Mouse (Mus musculus): Measurements from ENCODE around the gene Bmpr1b.
A peak's percentile ranks its signal among the peaks of the same experiment; 100 is the strongest.

Bmpr1b gene

DNA sequence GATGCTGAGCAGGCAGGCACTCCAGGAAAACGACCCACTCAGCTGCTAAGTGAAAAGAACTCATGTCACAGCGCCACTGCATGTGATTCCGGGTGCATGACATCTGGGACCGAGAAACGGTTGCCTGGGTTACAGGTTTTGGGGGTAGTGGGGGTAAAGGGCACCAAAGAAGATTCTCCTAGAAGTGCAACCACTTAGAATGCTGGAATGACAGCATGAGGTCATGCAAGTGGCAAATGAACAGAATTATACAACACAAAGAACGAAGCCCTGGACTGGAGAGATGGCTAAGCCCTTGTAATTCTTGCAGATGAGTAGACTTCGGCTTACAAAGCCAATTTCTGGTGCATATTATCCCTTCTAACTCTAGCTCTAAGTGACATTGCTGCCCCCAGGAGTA, 184.7 kb downstream of the Bmpr1b start:
- no peak for DNase-seq

DNA sequence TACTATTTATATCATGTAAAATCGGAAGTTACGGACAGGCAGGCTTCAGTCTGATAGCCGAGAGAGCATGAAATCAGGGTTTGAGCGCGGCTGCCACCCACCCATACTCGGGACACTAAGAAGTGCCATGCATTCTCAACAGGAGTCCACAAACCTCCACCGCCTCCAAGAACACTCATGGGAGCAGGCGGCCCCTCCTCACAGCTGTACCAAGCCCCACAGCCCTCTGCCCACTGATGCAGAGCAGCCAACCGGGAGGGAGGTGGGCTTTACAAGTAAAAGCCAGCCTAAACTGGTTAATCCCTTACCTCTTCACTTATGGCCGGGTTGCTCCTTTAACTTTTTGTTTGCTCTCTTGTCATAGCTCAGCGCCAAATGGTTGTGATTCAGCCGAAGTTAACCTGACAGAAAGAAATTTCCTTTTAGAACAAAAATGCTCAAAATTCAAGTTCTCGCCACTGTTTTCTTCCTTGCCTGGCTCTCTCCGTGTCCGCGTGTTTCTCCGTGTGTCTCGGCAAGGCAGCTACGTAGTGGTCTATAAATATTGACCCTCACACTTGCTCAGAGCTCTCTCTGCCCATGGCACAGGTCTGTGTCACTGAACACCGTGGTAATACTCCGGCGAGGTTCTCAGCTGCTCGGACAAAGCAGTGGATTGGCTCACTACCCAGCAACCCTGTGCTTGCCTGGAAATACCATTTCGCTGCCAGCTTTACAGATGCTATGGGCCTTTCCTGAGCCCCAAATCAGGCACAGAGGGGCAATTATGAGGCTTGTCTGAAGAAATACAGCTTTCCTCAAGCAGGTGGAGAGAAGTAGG, 187.4 kb downstream of the Bmpr1b start:
- no peak for DNase-seq

DNA sequence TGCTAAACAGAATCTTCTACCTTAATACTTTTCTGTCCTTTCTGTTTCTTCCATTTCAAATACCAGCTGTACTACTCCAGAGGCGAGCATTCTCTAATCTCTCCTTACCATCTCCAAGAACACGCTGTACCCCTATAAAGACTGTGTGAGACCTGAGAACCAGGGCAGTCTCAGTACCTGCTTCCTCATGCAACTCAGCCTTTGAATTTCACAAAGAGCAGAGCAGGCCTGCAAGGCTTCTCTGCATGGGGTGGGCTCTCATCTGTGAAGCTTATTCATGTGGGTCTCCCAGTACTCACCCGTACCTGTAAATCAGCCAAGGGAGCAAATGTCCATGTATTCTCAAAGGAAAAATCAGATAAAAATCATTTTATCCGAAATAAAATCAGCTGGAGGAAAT, 203.0 kb downstream of the Bmpr1b start:
- DNase-seq, result no peak

DNA sequence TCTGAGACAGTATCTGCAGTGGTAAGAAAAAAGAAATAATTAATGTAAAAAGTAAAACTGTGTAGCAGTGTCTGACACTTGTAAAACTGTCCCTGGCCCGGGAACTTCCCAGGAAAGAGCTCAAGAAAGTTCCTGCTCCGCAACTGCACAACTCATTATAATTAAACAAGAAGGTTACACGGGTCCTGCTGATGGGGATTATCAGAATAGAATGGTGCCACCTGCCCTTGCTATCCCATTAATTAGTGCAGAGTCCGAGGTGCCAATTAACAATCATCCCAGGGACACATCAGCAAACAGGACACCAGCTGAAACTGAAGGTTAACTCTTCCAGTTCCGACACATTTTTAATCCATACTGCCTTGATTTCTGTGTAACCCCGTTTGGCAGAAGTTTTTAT, 216.3 kb downstream of the Bmpr1b start:
- DNase-seq, result no peak

DNA sequence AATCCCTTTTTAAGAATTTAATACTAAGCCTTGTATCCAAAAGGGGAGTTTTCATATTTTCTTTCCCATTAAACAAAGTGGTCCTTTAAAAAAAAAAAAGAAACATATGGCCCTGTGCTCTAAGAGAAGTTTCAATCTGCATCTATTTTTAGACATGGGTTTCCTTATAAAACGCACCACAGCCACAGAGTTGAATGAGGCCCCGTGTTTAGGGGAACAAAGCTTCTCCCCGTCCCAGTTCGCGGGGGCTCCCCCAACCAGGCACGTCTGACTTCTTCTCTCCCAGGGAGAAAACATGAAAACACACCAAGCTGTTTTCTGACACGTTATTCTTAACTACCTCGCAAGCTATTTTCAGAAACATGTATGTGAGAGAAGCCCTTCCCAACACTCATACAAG, 218.6 kb downstream of the Bmpr1b start:
- no peak for DNase-seq

DNA sequence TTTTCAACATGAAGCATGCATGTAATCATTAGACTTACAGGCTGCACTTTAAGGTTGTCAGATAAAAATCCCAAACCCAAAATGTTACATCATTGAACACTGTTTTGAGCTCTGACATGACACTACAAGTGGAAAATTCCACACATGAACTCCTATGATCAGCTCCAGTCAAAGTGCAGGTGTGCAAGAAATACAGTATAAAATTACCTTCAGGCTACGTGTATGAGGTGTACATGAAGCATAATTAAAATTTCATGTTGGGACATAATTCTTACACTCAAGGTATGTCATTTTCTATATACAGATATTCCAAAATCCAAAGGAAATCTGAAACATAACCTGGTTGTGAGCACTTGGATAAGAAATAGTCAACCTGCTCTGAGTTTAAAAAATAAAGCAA, 220.7 kb downstream of the Bmpr1b start:
- no peak for DNase-seq

DNA sequence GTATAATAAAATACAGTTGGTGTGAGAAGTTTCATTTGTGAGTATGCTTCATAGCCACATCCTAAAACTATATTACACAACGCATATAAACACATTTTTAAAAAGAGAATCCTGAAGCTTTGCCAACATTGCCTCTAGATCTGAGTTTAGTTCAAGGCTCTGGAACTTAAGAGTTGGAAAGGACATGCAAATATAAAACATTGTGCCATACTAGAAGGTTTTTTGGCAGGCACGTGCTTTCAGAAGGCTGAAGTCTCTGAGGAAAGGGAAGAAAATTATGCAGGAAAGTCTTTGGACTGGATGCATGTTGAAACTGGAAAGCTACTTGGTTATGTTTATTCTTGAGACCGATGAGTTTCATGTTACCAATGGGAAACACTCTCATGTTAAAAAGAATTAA, 221.1 kb downstream of the Bmpr1b start:
- no peak for DNase-seq

DNA sequence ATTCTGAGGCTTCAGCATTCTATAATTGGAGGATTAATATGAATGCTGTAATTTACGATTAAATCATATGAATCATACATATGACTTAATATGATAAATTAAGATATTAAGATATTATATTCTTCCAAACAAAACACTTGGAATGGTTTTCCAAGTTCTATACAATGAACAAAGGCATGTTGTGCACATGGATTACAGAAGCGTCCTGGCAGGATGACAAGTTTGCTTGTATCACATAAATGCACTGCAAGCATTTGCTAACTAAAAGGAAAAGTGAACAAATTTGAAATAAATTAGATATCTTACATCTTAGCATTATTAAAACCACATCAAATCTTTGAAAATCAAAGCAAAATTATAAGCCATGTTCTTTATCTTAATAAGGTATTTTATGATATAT, 222.4 kb downstream of the Bmpr1b start:
- DNase-seq, result no peak

DNA sequence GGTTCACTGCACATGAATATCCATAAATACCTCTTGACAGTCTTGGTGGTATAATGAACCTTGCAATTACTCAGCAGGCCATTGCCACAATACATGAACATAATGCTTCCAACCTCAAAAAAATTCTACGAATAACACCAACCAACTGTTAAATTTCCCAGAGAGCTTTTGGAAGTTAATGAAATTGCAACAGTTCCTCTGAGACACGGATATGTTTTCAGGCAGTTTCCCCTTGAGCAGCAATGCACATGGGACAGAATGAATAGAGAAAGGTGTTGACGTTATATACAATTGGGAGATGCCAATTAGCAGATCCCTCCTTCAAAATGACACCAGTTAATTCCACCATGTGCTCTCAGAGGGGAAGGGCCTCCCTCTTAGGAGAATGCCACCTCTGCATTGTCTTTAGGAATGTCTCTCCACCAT, 225.9 kb downstream of the Bmpr1b start:
- DNase-seq, result no peak

DNA sequence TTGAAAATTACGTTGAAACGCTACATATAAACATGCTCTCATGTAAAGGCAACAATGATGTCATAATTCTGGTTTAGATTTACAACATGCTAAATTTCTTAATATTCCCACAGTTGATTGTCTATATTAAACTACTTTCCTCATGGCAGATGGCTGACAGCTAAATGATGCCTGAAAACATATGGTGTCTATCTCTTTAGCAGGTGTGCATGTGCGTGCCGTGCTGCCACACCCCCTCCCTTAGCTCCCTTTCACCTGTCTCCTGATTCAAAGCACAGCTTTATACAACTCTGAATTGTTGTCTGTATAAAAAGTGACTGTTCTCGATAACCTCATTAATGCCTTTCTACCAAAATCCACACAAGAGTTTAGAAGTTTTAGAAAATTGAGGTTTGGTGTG, 229.0 kb downstream of the Bmpr1b start:
- DNase-seq, result no peak

DNA sequence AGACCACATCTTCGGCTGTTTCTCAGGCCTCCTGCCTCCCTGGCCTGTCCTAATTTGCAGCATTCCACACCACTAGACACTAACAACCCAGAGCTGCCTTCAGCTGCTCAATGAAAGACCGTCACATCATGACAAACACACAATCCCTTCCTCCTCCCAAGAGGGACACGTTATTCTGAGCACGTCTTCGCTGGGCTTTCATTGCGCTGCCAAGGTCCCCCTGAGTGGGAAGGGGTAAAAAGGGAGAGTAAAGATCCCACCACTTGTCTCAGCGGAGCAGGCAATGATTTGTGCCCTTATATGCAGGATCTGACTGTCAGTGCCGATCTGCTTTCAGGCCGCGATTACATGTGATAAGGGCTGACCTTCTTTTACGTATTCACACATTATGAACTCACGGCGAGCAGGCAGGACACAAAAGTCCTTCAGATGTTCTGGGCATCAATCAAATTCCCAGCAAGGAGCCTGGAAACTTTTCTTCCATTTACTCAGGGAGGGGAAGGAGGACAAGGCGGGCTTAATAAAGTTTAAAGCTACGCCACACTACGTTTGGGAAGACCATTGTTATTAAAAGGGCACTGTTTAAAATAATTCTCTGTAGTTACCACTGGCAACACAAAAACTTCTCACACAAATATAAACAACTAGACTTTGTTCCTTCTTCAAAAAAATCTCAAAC, 232.5 kb downstream of the Bmpr1b start:
- DNase-seq, result no peak

DNA sequence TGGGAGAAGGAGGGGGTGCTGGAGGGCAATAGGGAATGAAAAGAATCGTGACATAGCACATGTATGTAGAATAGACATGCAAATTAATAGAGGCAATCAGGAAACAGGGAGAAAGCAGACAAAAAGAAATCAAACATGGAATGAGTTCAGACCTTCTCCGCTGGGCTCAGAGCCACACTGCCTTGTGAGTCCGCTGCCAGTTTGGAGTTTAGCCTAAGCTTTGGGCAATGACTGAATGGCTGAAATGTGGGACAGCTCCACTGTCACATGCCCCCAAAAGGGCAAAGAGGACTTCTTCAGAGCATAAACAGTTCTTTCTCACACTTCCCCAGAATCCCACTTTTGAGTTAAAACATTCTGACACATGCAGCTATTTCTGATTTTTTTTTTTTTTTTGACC, 236.3 kb downstream of the Bmpr1b start:
- peak; percentile 83 for DNase-seq

DNA sequence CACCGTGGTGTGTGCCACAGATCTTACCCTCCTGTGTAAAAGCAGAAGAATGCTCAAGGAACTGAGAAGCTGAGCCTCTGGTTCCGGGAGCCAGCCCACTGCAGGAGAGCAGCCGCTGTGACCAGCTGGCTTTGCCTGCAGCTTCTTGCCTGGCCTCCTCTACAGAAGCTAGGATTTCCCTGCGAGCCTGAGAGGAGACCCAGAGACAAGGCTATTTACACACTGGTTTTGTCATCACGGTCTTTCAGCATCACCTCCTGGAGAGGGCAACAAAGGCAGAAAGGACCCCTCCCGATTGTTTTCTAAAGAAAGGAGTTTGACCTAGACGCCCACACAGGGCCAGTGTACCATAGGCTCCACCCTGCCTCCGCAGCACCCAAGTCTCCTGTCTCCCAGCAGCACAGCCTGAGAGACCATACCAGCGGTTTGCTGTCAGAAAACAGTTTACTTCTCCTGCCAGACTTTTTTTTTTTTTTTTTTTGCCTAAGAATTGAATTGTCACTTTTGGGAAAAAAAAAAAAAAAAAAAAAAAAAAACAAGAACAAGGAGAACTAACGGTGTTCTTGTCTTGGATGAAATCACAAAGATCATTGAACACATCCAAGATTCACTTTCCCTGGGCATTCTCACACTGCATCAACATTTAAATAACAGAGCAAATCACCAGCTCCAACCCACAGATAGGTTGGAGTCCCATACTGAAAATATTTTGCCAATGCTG, 237.7 kb downstream of the Bmpr1b start:
- no peak for DNase-seq

DNA sequence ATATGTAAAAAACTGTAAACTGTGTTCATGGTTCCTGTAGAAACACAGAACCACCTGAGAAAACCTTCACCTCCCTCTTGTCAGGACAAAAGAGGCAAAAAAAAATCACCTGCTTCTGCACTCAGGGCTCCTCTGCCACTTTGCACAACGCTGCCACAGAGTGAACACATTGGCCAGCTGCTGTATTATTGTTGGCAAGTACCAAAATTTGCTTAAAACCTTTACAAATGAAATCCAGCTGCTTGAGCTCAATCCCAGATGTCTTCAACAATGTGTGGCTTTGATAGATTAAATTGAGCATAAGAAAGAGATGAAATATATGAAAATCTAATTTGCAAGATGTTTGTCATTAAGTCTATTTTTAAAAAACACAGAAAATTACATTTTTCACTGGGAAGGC, 245.8 kb downstream of the Bmpr1b start:
- no peak for DNase-seq

DNA sequence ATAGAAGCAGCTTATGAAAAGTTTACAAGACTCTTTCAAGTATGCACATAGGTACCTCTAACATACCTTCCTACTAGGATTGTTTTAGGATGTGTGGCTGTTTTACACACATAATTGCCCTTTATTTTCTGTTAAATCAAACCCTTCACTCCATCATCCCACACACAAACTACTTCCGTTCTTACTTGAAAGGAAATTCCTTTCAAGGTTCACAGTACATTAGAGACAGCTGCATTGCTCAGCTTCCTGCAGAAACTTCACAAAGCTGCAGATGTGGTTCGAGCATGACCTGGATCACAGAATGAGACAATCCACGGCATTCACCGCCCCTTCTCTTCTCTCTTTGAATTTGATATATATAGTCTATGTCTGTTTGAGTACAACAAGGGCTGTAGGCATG, 248.1 kb downstream of the Bmpr1b start:
- DNase-seq, result no peak

DNA sequence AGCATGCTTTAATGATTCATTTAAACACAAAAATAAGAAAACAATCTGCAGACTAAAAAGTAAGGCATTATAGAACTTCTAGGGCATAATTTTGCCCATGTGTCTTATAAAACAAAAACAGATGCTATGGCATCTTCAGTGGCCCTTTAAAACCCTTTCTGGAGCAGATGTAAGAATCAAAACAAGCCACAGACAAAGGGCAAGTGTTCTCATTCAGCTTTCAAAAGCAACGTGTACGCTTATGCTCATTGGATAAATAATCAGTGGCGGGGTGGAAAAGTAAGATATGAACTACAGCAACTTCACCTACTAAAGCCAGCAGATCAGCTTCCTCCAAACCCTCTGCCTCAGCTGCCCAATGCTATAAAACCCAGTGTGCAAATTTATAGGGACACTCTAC, 249.6 kb downstream of the Bmpr1b start:
- no peak for DNase-seq

DNA sequence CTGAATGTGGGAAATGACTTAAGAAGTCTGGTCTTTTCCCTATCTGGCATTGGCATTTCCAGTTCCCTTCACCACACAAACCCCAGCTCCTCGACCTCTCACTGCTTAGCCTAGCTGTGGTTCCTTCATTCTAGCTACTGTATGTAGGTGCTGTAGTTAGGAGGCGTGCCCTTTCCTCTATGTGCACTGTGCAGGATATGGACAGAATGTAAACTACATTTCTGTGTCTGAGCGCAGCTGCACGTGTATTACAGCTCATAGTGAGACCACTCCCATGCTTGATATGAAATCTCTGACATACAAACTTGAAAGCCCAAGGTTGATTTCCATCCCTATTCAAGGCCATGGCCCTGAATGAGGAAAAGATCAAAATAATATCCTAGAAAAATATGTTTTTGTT, 252.1 kb downstream of the Bmpr1b start:
- DNase-seq, result no peak

DNA sequence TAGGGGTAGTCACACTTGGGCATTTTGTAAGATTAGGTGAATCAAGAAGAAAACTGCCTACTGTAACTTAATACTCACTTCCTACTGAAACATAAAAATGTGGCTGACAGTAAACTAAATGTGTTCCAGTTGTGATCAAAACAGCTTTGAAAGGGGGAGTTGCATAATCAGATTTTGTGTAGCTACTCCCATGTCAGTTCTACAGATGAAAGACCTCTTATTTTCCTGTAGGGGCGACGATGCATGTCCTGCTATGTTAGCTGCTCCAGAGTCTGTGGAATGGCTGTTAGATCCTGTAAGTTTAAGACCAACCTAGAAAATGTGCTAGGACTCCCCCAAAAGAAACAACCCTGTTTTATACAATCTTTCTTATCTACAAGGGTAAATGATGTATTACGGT, 253.2 kb downstream of the Bmpr1b start:
- no peak for DNase-seq

DNA sequence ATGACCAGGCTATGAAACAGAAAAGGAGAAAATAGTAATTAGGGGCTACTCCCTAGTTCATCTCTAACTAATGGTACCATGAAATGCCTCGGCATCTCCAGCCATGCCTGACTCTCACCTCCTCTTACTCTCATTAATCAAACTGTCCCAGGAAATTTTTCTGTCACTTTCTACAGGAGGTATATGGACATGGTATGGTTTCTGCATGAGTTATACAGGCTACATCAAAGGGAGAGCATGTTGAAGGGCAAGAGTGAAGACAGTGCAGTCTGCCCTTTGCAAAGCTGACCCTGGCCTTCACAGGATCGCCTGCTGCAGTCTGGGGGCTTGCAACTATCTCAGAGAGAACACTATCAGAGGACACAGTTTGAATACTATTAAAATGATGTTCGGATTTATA, 254.6 kb downstream of the Bmpr1b start:
- DNase-seq, result no peak

DNA sequence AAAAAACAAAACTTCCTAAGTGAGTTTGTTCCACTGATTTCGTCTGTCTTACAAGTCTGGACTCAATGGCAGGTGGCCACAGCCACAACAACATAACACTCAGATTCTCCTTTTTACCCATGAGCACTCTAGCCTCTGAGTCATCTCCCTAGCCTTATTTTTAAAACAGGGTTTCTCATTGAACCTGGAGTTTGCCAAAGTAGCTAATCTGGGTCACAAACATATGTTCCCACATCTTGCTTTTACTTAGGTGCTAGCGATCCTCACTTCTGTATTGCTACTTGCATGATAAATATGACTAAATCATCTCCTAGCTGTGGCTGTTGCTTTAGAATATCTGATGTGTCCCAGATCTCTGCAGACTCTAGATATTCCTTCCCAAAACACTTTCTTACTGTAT, 260.1 kb downstream of the Bmpr1b start:
- DNase-seq, result no peak

DNA sequence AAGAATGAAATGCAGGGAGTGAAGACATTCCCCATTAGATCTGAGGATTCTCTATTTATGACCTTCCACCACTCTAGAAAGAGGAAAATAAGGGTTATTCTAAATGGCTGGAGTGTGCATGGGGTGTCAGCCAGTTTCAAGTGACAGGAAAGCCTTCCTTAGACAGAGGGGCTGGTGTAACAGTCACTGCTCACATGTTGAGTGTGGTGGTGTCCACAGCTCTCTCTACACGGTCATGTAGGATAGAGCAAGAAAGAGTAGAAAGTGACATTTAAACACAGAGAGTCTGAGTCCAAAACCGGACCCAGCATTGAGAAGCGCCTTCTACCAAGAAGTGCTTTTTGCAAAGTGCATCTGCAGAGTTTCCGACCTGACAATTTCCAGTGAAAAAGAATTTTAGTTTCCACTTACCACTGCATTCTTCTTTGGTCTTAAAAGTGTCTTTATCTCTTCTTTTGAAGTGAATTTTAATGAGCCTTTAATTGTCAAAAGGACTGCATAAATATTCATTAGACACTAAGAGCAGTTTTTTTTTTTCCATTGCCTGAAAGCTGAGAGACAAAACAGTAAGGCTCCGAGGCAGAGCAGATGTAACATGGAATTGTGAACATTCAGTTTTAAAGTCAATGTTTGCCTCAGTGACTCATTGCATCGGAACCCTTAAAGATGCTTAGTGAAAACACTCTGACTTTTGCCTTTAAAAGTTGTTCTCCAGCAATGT, 263.2 kb downstream of the Bmpr1b start:
- no peak for DNase-seq

DNA sequence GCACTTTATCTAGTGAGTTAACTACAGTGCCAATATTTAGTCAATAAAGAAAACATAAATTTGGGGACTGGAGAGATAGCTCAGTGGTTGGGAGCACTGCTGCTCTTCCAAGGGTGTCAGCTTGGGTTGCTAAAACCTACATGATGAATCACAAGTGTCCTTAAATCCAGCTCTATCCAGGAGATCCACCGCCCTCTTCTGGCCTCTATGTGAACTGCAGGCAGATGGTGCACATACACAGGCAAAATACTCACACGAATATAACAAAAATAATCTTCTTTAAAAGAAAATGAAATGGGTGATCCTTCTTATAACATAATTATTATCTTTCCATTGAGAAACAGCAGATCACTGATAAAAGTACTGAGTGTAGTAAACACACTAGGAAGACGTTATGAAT, 268.9 kb downstream of the Bmpr1b start:
- DNase-seq, result no peak

DNA sequence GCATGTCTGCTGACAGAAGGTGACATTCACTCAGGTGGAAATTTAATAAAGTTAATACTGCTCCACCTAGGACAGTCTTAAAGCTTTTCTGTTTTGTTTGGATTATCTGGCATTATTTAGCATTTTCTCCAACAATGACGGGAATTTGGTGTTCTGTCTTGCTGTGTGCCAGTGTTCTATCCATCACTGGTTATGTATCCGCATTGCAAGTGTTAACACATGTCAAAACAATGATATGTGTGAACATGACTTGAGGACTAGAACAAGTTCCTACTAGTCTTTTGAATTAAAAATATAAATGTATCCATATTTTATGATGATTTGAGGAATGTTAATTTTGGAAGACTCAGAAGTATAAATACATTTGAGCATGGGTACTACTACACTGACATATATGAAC, 269.7 kb downstream of the Bmpr1b start:
- DNase-seq, result no peak

Measured in heart, adult 11 months (tissue).